Mouse (Mus musculus): ENCODE results near the gene Gm4353.

- peak; percentile 12; the same call in 1 of the 2 replicates for TF ChIP-seq CTCF (IDR thresholded peaks at IDR 0.05; ENCODE audit: low read depth)
- TF ChIP-seq EP300 (IDR thresholded peaks at IDR 0.05; ENCODE audit: low read depth), result no peak
These were observed 8.5 kb upstream of the Gm4353 start for GRCm38 (mm10) chr7:116092710-116093465.

Measured in heart, postnatal 0 days (tissue).